Mouse (Mus musculus) telencephalon, adult 2 months (tissue): ENCODE measurements at regions not wholly inside any gene's neighbourhood (a gene's known extent, or its start where the extent isn't known, plus 50 kb on each side); places are given as distances from the start of the nearest gene placed in this dataset.

Experiments
- DNase-seq: peaks from one replicate; pipeline ENCODE4 v3.0.0-alpha.2; 2011; ENCODE audit warnings: low read depth, low spot score

GRCm38 (mm10) chr2:178710001-178710400 lies 279.7 kb downstream of the Cdh26 start:
- no peak for DNase-seq

GRCm38 (mm10) chr2:178711587-178712080 lies 281.3 kb downstream of the Cdh26 start:
- DNase-seq: no peak

DNA sequence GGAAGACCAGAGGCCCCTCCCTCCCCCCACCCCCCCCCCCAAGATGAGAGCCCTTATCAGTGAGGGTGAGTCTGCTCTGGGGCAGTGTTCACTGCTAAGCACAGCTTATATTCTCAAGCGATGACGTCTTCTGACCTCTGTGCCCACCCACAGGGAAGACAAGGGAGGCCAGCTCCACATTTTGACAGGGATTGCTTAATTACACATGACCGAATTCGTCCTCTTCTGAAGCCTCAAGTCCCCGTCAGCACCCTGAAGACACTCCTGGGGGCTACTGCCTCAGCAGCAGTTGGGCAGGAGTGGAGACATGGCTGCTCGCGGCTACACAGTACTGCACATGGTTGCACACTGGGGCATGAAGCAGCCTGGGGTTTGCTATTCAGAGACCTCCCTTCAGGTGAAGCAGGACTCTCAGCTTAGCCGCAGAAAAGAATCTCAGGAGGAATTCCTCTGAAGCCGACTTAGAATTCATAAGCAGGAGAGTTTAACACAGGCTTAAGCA lies 282.1 kb downstream of the Cdh26 start:
- no peak for DNase-seq

- no peak for DNase-seq
Observed at GRCm38 (mm10) chr2:178715500-178716245, 285.3 kb downstream of the Cdh26 start.

DNA sequence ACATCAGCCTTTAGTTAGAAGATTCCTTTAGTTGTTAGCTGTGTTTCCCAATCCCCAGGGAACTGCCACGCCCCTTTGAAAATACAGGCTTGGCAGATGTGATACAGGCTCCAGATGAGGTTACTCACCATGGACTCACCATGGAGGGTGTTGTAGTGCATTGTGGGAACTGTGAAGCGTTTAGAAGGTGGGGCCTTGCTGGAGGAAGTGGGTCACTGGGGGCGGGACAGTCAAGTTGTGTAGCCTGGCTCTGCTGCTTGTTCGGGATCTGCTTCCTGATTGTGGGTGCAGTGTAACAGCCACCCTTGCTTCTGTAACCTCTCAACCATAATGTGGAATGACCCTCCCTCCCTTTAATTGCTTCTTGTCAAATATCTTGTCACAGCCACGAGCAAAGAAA lies 287.7 kb downstream of the Cdh26 start:
- DNase-seq: no peak

GRCm38 (mm10) chr2:178723455-178723854 lies 293.1 kb downstream of the Cdh26 start:
- no peak for DNase-seq

GRCm38 (mm10) chr2:178724228-178724627 lies 293.9 kb downstream of the Cdh26 start:
- no peak for DNase-seq

DNA sequence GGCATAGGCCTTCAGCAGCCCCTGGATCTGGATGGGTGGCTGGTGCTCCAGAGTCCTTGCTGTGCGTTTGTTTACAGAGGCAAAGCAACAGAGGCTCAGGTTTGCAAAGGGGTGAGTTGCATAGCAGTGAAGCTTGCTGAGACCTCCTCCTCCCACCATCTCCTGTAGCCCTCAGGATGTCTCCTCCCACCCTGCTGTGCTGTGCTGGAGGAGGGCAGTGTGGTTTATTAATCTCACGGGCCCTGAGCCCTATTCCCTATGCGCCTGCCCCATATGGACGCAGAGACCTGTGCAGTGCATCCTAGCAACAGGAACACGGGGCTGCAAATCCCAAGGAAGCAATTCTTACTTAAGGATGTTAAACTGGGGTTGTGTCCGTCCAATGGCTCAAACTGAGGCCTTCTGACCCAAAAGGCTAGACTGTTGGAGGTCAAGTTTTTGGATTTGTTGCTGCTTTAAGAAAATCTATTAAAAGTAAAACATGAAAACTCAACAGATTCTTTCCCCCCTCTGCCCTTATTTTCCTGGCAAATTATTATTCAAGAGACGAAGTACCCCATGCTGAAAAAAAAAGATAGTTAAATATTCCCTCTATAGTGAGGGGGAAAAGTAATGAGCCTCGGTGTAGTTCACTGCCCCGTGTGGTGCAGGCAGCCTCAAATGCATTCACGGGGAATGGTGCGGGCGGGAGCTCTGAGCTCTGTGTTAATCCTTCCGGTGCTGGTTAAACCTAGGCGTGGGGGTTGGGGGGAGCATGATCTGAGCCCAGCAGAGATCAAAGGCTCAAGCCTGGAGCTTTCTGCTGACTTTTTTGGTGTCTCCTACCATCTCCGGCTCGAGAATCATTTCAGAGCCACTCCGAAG lies 297.8 kb downstream of the Cdh26 start:
- DNase-seq: no peak

DNA sequence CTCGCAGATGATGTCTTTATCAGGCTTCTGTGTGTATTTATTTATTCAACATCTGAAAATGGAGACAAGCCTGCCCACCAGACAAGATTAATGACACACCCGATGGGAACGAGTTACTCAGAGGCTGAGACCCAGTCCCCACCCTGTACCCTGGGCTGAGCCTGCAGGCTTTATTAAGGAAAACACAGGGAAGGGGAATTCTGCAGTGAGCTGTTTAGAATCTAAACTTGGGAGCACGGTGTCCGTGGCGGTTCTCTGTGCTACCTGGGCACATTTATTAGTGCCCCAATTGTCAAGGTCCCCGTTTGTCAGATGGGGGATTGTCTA lies 298.4 kb downstream of the Cdh26 start:
- no peak for DNase-seq

- no peak for DNase-seq
Observed at GRCm38 (mm10) chr2:178735099-178735498, 304.8 kb downstream of the Cdh26 start.

DNA sequence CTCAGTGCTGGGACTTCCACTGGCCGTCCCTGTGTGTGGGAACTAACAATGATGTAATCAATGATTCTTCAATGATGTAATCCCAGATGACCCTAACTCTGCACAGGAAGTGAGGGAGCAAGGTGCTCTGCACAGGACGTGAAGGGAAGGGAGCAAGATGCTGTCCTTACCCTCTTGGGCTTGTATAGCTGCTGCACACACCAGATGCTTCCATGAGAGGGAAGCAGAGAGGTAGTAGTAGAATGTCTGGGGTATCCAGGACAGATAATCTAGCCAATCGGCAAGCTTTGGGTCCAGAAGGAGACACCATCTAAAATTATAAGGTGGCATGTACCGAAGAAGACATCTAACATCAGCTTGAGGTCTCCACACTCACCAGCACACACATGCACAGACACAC lies 314.3 kb downstream of the Cdh26 start:
- no peak for DNase-seq

DNA sequence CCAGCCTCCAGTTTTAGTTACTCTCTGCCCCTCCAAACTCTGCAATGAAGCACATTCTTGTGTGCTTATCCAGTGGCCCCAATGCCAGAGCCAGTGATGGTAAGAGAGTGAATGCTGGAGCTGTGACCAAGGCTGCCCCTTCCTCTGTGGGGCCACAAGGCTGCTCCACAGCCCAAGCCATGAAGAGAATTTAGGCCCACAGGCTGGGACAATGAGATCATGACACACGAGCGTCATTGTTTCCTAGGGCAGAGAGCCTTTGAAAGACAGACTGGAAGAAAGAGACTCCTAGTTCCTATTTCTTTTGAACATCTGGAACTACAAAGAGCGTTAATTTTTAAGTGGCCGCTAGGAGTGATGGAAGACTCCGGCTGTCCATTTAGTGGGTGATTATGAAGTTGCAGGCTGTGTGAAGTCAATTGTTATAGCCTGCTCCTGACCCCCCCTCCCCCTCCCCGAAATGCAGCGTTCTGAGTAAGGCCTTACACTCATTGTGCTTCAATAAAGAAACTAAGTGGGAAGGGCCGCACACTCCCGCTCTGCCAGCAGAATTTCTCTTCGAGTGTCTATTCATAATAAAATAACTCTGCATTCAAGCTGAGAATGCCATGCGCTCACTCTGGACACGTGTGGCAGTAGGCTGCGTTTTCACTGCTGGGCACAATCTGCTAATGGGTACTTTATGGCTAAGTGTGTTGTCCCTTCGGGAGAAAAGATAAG lies 315.1 kb downstream of the Cdh26 start:
- DNase-seq: no peak

- DNase-seq: no peak
Observed at GRCm38 (mm10) chr2:178751247-178751646, 320.9 kb downstream of the Cdh26 start.

DNA sequence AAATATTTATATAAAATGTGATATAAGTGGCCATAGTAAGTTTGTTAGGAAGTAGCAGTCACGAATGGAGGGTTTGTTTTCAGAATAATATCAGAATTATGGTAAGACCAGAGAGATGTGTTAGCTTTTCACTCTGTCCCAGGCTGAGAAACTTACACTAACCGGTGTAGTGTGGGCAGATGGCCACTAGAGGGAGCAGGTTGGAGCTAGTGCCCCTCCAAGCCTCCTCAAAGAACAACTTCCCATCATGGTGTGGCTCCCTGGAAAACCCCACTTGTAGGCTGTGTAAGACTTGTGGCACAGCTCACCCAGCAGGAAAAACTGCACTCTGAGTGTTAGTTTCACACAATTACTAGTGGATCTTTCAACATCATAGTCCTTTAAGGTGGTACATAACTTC lies 328.0 kb downstream of the Cdh26 start:
- no peak for DNase-seq

DNA sequence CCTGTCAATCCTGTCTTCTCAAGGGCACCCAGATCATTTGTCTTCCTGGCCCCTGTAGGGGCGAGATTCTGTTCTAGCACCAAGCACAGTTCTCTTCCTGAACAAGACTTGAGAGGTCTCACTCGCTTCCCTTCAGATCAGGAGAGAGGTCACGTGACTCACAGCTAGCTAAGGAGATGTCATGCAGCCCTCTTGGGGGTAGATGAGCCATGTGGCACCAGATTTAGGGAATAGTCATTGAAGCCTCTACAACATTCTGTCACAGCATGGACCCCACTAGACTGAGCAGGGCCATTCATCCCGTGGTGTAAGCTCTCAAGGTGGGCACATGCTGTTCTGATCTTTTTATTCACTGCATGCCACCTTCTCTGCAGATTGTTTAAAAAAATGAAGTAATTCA lies 338.2 kb downstream of the Cdh26 start:
- no peak for DNase-seq

DNA sequence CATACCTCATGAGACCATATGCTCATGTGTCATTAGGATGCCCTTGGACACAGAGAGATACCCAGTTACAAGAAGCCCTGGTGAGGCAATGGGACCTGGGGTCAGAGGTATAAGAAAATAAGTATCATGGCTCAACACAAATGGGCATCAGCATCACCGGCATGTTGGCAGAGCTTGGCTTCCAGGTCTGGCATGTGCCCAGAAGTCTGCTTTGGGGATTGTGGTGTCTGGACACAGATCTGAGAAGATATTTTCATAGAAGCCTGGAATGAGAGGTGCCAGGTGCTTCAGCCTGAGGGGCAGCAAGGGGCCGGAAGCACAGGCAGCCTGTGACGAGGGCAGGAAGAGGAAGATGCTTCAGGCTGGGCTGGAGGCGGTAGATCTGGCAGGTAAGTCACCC lies 338.7 kb downstream of the Cdh26 start:
- DNase-seq: no peak

- no peak for DNase-seq
Observed at GRCm38 (mm10) chr2:178771435-178771834, 341.1 kb downstream of the Cdh26 start.

DNA sequence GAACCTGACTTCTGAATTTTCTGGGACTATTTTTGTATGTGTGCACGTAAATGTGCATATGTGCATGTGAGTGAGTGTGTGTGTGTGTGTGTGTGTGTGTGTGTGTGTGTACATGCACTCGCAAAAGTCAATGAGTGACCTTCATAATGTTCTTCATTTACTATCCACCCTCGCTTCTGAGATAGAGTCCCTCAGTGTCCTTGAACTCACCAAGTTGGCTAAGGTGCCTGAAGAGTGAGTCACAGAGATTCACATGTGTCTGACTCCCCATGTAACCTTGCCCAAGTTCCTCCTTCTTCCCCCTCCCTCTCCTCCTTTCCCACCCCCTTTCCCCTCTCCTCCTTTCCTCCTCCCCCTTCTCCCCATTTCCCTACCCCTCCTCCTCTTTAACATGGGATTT lies 341.6 kb downstream of the Cdh26 start:
- DNase-seq: no peak

- no peak for DNase-seq
Observed at GRCm38 (mm10) chr2:178784822-178785589, 354.7 kb downstream of the Cdh26 start.

- no peak for DNase-seq
Observed at GRCm38 (mm10) chr2:178785843-178786242, 355.5 kb downstream of the Cdh26 start.

DNA sequence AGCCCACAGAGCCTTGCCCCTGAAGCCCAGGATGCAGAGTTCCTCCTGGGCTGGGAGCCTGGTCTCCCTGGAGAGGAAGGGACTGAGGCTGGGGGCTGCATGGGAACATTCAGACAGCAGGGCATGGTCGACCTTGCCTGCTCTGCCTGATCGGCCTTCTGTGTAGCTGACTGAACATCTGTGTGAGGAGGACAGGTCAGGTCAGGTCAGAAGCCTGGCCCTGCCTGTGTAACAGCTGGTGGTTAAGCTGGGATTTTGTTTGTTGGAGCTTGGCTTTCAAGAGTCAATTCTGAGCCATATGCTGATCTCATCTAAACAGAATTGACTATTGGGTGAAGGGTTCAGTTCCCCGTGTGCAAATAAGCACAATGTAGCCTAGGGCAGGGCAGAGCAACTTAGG lies 365.5 kb downstream of the Cdh26 start:
- DNase-seq: no peak
